Mouse (Mus musculus): Measurements from ENCODE around the gene Ppp2r5a. TPM values are rescaled to one million over a fixed set of nuclear protein-coding genes. Genes with fewer than 3 reads are reported as not detected.
A peak's percentile ranks its signal among the peaks of the same experiment; 100 is the strongest.

The Ppp2r5a gene
- total RNA-seq, 2 experiments from 2014 or later = 97.7 to 101 TPM

DNA sequence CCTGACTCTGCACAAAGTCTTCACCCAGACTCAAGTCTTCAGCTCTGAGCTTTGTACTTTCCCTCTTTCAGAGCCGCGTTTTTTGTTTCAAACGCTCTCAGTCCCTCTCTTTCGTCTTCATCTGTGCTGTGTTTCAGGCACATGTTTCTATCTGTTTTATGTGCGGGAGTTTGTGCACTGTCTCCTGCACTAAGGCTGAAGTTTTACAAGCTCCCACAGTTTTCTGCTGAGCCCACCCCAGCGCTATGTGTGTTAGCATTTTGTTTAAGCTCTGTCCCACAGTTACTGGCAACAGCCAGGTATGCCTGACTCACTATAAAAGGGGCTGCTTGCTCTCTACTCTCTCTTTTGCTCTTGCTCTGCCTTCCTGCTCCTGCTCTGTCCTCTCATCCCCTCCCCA is 16.3 kb upstream of the Ppp2r5a start:
- intact Hi-C loops (cut with DNase I) = no loop called here
- no peak for DNase-seq

DNA sequence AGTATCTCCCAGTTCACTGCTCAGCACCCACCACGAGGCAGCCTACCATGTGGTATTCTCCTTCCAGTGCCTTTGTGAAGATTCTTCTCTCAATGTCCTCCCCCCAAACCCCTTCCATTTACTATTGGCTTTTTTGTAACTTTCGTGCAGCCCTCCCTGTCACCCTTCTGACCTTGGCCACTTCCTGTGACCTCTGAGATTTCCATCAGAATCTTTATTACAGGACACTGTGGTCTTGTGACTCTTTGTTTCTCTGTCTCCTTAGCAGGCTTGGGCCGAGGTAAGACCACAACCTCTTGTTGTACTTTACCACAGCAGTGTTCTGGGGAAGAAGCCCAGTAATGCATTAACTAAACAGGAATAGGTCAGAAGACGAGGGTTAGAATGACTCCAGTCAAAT is 15.9 kb upstream of the Ppp2r5a start:
- no peak for DNase-seq
- intact Hi-C loops (cut with DNase I) = no loop called here

DNA sequence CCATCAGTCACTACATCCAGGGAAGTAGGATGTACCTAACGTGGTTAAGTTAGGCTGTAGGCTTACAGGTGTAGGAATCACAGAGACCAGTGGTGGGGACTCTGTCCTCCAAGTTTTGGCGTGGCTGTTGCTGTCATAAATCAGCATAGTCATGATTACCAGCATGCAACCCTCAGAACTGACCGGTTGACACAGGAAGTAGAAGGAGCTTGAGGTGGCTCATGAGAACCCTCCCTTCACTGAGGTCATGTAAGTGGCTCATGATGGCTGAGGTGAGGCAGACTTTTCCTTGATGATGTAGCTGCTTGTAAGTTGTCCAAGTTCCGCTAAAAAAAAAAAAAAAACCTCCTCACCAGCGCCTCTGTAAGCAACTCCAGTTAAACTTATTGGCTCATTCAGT is 14.0 kb upstream of the Ppp2r5a start:
- no peak for DNase-seq
- intact Hi-C loops (cut with DNase I) = no loop called here

DNA sequence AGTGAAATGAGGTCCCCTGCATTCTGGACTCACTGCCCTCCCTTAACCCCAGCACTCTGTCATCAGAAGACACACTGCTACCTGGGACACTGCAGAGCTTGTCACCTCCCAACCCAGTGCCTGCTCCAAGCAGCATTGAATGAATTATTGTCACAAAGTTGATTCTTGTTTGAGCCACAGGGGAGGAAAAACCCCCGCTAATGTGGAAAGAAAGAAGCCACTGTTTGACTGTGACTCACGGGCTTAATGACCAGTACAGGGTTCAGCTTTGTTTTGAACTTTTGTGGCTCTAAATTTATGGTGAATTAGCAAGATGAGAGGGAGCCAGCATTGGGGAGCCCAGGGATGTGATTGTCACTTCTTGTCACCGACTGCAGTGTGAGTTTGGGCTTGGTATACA is 13.5 kb upstream of the Ppp2r5a start:
- intact Hi-C loops (cut with DNase I) = no loop called here
- no peak for DNase-seq

DNA sequence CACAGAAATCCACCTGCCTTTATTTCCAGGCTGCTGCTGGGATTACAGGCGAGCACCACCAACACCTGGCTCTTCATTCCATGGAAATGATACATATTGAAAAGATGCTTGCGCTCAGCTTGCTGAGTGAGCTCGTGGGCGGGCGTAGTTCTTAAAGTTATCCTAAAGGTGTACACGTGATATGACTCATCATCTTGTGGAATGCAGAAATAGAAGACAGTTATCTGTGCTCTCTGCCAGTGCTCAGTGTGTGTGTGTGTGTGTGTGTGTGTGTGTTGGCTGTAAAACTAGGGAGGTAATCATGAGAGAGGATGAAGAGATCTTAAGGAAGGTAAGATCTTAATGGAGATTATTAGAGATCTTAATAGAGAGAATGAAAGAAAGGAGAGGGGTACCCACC is 11.4 kb upstream of the Ppp2r5a start:
- intact Hi-C loops (cut with DNase I) = no loop called here
- no peak for DNase-seq

DNA sequence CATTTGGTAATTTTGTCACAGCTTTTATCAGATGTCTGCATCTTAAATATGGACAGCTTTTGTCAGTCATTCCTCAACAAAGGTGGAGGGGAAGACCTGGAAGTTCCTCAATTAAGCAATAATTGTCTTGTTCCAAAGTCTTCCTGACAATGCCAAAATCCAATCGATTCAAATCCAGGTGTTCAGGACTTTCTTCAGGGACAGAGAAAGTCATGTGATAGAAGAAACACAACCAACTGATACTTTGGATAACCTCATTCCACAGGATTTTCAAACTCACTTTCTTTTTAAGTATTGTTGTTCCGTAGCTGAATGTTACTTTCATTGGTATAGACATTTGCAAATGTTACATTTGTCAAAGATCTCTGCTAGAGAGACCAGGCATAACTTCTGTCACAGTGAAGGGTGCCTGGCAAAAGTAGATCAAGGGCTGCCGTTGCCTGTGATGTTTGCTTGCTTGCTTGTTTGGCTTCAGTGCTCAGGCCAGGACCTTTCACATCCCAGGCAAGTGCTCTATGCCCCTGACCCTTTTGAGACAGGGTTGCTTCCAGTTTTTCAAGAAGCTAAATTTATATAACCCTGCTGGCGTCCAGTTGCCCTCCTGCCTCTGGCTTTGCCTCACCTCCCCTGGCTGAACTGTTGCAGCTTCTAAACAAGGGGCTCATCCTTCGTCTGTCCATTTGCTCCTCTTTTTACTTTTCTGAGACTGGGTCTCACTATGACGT is 10.8 kb upstream of the Ppp2r5a start:
- intact Hi-C loops (cut with DNase I) = no loop called here

DNA sequence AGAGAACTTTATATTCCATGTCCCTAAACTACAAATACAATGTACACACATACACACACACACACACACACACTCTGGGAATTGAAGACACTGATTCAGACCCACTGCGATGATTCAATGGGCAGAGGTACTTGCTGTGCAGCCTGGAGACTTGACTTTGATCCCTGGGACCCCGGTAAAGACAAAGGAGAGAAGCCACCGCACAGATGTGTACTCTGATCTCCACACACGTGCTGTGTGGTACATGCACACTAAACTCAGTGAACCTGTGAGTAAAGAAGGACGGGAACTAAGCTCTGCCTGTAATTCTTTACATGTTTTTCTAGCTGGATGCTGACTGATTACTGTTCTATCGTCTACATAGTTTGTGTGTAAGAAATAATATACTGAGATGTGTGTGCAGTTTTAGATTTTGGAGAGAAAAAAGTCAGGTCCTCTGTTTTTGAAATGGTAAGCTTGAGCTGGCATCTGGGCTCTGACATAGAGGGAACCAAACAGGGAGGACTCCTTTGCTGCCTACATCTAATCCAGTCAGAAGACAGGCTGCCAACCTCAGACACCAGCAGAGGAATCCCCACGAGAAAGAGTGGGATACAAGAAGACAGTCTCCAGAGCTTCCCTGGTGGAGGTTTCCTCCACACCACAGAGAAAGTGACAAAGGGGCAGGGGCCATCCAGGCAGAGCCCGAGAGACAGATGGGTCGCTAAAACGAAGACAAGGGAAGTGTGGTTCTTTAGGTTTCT is 7.4 kb upstream of the Ppp2r5a start:
- no peak for DNase-seq
- intact Hi-C loops (cut with DNase I) = no loop called here

More for the DNA sequence above, 10.8 kb upstream of the Ppp2r5a start:
- DNase-seq = no peak

DNA sequence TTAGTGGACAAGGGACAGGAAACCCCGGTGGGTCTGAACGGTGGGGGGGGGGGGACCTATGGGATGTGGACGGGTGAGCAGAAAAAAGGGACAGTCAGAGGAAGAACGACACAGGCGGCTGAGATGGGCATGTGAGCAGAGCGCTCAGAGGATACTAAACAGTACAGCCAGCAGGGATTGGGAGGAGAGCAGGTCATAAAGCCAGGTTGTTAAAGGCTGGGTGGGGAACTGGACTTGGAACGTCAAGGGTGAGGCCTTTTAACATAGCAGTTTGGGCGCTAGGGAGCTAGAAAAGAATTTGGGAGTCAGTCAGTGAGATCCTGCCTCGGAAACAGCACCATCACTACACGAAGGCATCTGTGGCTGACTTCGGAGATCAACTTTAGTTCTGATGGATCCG is 4.2 kb upstream of the Ppp2r5a start:
- intact Hi-C loops (cut with DNase I) = no loop called here
- DNase-seq = no peak

DNA sequence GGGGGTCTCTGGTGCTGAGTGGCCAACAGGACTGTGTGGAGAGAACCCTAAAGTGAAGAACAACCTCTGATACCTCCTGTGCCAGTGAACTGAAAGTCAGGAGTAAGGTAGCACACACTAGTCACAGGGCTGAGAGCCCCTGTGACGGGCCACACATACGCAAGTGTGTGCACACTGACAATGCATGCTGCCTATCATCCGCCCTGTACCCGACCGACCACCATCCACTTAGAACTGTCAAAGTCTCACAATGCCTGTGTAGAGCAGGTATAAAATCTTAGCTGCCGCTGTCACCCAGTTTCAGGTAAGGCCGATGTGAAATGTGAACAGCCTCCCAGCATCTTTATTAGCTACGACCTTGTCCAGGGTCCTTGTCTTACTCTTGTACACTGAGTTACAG is 3.4 kb upstream of the Ppp2r5a start:
- no peak for DNase-seq
- intact Hi-C loops (cut with DNase I) = no loop called here

DNA sequence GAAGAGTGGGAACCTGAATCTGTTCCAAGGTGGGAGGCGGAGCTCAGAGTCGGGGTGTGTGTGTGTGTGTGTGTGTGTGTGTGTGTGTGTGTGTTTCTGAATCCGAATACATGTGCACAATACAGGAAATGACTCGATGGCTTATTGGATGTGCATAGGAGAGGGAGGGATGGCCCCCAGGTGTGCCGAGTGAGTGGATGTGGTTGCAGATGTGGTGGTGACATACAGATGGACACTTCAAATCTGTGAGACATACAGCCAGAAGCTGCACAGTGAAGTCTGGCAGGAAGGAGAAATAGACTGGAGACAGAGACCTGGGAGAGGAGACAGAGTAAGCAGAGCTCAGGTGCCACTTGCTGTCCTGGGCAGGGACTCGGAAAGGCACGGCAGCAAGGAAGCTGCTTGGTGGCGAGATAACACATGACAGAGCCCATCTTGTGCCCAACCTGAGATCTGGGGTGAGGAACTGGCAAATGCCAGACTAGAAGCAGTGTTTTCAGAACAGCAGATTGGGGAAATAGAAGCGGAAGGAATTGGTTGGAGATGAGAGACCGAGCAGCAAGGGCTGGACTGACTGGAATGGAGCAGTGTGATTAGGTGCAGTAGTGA is 1.8 kb upstream of the Ppp2r5a start:
- DNase-seq = no peak
- intact Hi-C loops (cut with DNase I) = no loop called here

DNA sequence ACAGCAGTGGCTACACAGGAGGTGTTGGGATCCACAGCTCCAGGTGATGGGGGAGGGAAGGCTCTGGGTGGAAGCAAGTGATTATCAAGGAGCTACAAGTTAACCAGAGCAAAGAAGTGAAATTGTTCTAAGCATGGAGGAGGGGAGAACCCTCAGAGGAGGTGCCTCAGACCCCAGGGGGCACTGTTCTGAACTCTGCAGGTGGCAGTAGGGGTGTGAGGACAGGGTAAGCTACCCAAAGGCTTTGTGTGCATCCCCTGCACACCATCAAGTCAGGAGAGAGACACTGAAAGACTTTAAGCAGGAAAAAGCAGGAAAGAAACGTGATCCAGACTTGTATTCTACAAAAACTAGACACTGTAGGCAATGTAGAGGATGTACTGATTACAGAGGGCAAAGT is 1.2 kb upstream of the Ppp2r5a start:
- no peak for DNase-seq
- intact Hi-C loops (cut with DNase I) = no loop called here

DNA sequence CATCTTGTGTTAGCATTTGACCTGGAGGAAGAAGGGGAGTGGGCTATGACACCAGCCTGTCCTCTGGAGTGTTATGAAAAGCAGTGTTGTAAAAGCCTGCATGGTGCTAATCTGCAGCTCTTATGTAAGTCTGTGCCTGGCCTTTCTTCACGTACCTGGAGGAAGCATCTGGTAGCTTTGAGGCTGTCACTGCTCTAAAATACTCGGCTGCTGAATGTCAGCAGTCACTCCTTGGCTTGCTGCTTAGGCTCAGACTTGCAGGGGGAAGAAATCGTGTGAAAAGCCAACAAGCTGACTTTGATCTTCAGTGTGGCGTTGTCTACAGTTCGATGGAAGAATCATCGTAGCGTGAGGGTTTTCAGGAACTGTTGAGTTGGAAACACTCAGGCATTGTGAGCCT is 566 bp downstream of the Ppp2r5a start:
- DNase-seq = no peak
- intact Hi-C loops (cut with DNase I) = no loop called here

DNA sequence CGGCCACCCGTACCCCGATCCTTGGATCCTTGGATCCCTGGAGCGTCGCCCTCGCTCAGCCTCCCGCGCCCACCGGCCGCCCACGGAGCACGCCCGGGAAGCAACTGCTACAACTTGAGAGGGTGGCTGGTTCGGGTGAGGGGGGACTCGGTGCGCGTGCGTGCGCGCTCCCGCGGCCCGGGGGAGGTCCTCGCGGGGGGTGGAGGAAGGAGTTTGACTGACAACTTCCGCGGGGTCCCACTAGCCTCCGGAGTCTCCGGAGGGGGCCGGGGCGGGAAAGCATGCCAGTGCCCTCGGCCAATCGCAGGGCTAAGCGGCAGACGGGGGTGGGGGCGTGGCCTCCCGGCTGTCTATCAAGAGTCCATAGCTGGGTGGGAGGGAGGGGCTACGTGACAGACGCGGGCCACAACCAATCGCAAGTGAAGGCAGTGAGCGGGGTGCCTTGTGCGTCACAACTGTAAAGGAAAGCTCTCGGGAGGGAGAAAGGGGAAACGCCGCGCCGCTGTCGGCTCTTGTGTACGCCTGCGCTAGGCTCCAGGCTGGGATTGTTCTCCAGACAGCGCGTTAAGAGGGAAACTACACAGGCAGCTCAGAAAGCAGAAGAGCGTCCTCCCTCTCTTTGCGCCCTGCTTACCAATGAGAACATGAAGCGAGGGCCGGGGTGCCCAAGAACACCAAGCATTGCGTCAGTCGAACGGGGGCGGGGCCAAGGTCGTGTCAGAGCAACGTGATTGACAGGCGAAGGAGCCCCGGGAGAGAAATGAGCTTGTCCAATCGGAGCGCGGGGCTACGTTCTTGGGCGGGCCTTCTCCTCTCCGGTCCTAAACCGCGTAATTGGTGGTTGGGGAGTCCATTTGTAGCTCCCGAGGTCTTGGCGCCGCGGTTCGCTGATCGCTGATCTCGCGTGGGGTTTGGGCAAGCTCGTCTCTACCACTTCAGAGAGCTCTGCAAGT is 5.9 kb downstream of the Ppp2r5a start:
- intact Hi-C loops (cut with DNase I) = loop anchor here (1.0 to 2.0 kb wide), 2 partner anchors 94 to 165 kb away; no protein-coding TSS in a partner anchor
- peak; percentile 99 for DNase-seq

DNA sequence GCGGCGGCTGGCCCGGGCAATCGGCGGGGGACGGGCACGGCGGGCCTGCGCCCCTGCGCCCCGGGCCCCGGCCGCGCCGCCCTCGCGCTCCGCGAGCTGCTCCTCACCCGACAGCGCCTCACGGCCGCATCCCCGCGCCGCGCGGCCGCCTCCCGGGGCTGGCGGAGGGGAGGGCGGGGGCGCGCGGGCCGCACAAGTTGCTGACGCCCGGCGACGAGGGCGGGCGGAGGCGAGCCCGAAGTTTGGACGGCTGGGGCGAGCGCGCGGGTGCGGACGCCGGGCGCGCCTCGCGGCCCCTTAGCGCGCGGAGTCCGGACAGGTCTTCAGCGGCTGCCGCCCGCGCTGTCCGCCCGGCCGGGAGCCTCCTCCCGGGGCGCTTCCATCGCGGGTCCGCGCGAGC is 6.6 kb downstream of the Ppp2r5a start:
- DNase-seq = peak in 1 of 2 experiments; percentile 63
- intact Hi-C loops (cut with DNase I) = loop anchor here (1.0 to 2.0 kb wide), 2 partner anchors 94 to 166 kb away; no protein-coding TSS in a partner anchor

DNA sequence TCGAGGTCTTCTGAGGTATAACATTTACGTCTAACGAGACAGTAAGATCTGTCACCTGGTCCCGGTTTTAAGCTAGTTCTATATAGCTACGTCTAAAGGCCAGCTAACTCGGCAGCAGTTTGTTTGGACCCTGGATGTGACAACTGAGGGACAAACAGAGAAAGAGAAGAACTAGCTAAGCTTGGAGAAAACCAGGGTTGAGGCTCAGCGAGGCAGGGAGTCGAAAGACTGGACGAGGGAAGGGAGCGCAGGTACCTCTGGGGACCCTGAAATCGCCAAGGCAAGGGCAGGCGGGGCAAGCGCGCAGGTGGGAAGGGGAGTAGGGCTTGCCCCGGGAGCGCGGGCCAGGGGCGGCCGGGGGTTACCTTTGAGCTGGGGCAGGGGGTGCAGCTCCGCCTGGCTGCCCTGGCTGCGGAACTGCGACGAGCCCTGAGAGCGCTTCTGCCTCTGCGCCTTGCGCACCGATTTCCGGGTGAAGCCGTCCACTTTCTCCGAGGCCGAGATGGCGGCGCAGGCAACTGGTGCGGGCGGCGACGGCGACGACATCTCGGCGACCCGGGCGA is 7.1 kb downstream of the Ppp2r5a start:
- DNase-seq = peak; percentile 63 to 81
- intact Hi-C loops (cut with DNase I) = loop anchor here (1.0 to 2.0 kb wide), 2 partner anchors 95 to 166 kb away; no protein-coding TSS in a partner anchor

DNA sequence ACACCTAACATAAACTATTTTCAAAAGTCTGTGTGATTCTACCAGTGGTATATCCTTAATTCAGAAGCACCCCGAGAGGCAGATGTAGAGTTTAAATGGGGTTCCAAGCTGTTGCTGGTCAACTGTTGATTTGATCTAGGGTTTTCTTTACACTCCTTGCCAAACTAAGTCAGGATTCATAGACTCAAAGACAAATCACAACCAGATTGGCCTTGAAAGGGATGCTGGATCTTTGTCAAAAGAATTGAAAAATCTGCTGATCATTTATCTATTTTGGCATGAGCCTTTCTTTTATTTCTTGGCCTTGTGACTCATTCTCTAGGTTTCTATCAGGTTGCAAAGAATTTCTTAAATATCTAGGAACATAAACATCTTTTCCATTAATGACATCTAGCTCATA is 7.9 kb downstream of the Ppp2r5a start:
- intact Hi-C loops (cut with DNase I) = no loop called here
- no peak for DNase-seq

DNA sequence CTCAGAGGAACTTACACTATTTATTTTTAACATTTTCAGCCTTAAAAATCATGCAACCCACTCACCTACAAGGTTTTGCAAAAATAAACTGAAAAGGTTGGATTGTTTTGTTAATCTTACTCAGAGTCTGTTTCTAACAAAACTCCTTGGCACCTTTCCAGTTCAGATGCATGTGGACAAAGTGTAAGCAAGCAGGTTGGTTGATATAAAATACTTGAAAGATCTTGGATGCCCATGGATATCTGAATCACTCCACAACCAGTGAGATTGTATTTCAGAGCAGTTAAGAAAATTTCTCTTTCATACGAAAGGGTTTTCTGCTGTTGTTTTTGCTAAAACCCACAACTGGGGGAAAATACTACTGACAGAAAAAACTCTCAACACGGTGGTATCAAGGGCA is 8.9 kb downstream of the Ppp2r5a start:
- DNase-seq = no peak
- intact Hi-C loops (cut with DNase I) = loop anchor here (5.0 kb wide), 4 partner anchors 42 to 423 kb away; no protein-coding TSS in a partner anchor

DNA sequence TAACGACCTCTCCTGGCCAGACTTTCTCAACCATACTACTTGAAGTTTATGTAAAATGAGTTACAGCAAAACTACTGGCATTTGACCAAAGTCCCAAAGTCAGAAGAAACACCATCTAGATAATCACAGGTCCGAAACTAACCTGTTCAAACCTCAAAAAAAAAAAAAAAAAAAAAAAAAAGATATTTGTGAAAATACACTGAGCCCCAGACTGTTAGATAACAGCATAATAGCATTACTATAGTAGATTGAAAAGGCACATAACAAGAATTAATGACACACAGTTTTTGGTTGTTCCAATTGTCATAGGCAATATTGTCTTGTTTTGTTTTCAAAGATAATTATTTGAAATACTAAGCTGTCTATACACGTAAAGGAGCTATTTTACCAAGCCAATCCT is 9.5 kb downstream of the Ppp2r5a start:
- no peak for DNase-seq
- intact Hi-C loops (cut with DNase I) = loop anchor here (5.0 kb wide), 4 partner anchors 41 to 424 kb away; no protein-coding TSS in a partner anchor

DNA sequence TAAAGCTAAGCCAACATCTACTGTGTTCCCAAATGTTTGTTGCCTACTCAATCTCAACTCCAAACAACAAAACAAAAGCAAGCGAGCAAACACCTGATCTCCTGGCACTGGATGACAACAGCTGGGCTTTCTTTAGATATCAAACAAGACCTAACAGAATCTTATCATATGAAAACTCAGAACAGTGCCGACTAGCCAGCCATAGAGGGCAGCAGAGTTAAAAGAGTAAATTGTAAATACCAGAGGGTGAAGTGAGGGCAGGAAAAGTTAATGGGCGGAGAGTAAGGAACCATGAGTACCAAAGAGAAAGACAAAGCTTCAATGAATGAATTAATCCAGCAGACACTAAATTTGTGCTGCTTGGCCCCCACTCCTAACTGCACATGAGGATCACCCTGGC is 11.8 kb downstream of the Ppp2r5a start:
- peak; percentile 58 to 59 for DNase-seq

More for the DNA sequence above, 11.8 kb downstream of the Ppp2r5a start:
- intact Hi-C loops (cut with DNase I) = loop anchor here (1.0 to 5.0 kb wide), 6 partner anchors 39 to 426 kb away; no protein-coding TSS in a partner anchor
